ENCODE assay signal across 15 mouse cellular contexts in genomic region chr1:193329557-193329956, GRCm38 (mm10). TPM values are rescaled to one million over a fixed set of nuclear protein-coding genes. Genes with fewer than 3 reads are reported as not detected.
DNase-seq lines count a peak whose midpoint lies in the region; ATAC-seq and TF ChIP-seq lines count a peak whose summit lies in the region.
"Had no signal": no experiment of that assay in that cellular context is flagged by ENCODE, and none has a peak within 500 bp of the region (broad histone marks: within the 10 kb centered on the region; RNA-seq: fewer than 3 reads in every experiment).

No protein-coding gene starts in this region.

- no peak for TF ChIP-seq CTCF in cerebellum, adult 2 months (IDR thresholded peaks at IDR 0.05; ENCODE audit: borderline replicate concordance, insufficient read depth, low read depth, low read length)
- TF ChIP-seq CTCF in kidney, adult 2 months (conservative IDR thresholded peaks at IDR 0.05; ENCODE audit: insufficient read depth, insufficient read length, low read depth, low read length) = no peak

- H3K4me1 ChIP-seq in cerebellum, adult 2 months (ENCODE audit: control insufficient read depth, insufficient read depth, low read length) = peaks cover 40% of the 10 kb centered on the region
- H3K4me1 ChIP-seq in limb, embryonic 13.5 days = 0 out of 2 replicates have a peak, but pooled peaks cover 7% of the 10 kb centered on the region
- peaks cover 14% of the 10 kb centered on the region for H3K4me1 ChIP-seq in limb, embryonic 10.5 days
- H3K4me1 ChIP-seq in embryonic facial prominence, embryonic 12.5 days = no peaks in the 10 kb centered on the region; the same call in 1 of the 2 replicates
- H3K4me1 ChIP-seq in kidney, adult 2 months (ENCODE audit: control insufficient read depth, insufficient read depth, low read length) = peaks cover 22% of the 10 kb centered on the region

- H3K4me3 ChIP-seq in cerebellum, adult 2 months (replicated peaks; ENCODE audit: insufficient read depth, low read depth, low read length) = no peak overlapping the region
- no peak overlapping the region for H3K4me3 ChIP-seq in limb, embryonic 13.5 days
- no peak overlapping the region for H3K4me3 ChIP-seq in limb, embryonic 10.5 days
- H3K4me3 ChIP-seq in embryonic facial prominence, embryonic 12.5 days = no peak overlapping the region
- no peak overlapping the region for H3K4me3 ChIP-seq in kidney, adult 2 months (ENCODE audit: insufficient read depth, low read depth, low read length)
- H3K4me3 ChIP-seq: heart, embryonic 15.5 days; intestine, embryonic 15.5 days; midbrain, embryonic 13.5 days had no signal

- no peak for TF ChIP-seq POLR2A in cerebellum, adult 2 months (IDR thresholded peaks at IDR 0.05; ENCODE audit: borderline replicate concordance, insufficient read depth, low read length)
- TF ChIP-seq POLR2A in kidney, adult 2 months (IDR thresholded peaks at IDR 0.05; ENCODE audit: low read depth, low read length) = no peak

- no peak overlapping the region for H3K4me2 ChIP-seq in limb, embryonic 13.5 days (replicated peaks)
- no peak overlapping the region for H3K4me2 ChIP-seq in embryonic facial prominence, embryonic 12.5 days (replicated peaks)
- H3K4me2 ChIP-seq: heart, embryonic 15.5 days; hindbrain, embryonic 14.5 days; intestine, embryonic 15.5 days; midbrain, embryonic 13.5 days had no signal

- no peak for DNase-seq in cerebellum, adult 2 months
- no peak for DNase-seq in cerebellum, adult 18-20 months
- no peak for DNase-seq in limb, embryonic 10.5 days (ENCODE audit: low spot score)
- no peak for DNase-seq in kidney, adult 2 months
- DNase-seq in left cerebral cortex, adult 18-20 months (ENCODE audit: low spot score in 2 of 2) = no peak

- no peaks in the 10 kb centered on the region for H3K27me3 ChIP-seq in cerebellum, adult 2 months (ENCODE audit: control insufficient read depth, insufficient read depth, low read length)
- H3K27me3 ChIP-seq in limb, embryonic 13.5 days = no peaks in the 10 kb centered on the region
- no peaks in the 10 kb centered on the region for H3K27me3 ChIP-seq in limb, embryonic 10.5 days (ENCODE audit: low read depth, poor library complexity, severe bottlenecking)
- H3K27me3 ChIP-seq in embryonic facial prominence, embryonic 12.5 days = 0 out of 2 replicates have a peak, but pooled peaks cover 5% of the 10 kb centered on the region
- no peaks in the 10 kb centered on the region for H3K27me3 ChIP-seq in kidney, adult 2 months (replicated peaks; ENCODE audit: control insufficient read depth, insufficient read depth, low read length)
- H3K27me3 ChIP-seq: heart, embryonic 15.5 days; intestine, embryonic 15.5 days had no signal

- 0 out of 2 replicates have a peak overlapping the region, but pooled peaks have one; percentile 19 for H3K9ac ChIP-seq in limb, embryonic 13.5 days
- no peak overlapping the region for H3K9ac ChIP-seq in embryonic facial prominence, embryonic 12.5 days
- H3K9ac ChIP-seq: heart, embryonic 15.5 days; hindbrain, embryonic 14.5 days; intestine, embryonic 15.5 days had no signal

- no peaks in the 10 kb centered on the region for H3K36me3 ChIP-seq in limb, embryonic 13.5 days
- no peaks in the 10 kb centered on the region for H3K36me3 ChIP-seq in limb, embryonic 10.5 days
- H3K36me3 ChIP-seq in embryonic facial prominence, embryonic 12.5 days = no peaks in the 10 kb centered on the region
- H3K36me3 ChIP-seq in kidney, adult 2 months (ENCODE audit: control insufficient read depth, insufficient read depth, low read length) = no peaks in the 10 kb centered on the region
- H3K36me3 ChIP-seq: heart, embryonic 15.5 days; intestine, embryonic 15.5 days; midbrain, embryonic 13.5 days had no signal

- H3K27ac ChIP-seq in cerebellum, adult 2 months (ENCODE audit: insufficient read depth, low read length) = peak overlapping the region; percentile 69
- H3K27ac ChIP-seq in limb, embryonic 13.5 days = no peak overlapping the region
- H3K27ac ChIP-seq in limb, embryonic 10.5 days = no peak overlapping the region
- no peak overlapping the region for H3K27ac ChIP-seq in embryonic facial prominence, embryonic 12.5 days
- no peak overlapping the region for H3K27ac ChIP-seq in kidney, adult 2 months (ENCODE audit: insufficient read depth, low read depth, low read length)
- H3K27ac ChIP-seq: hindbrain, embryonic 14.5 days; intestine, embryonic 15.5 days; macrophage; midbrain, embryonic 13.5 days had no signal

- 46% methylated on average over 9 of the region's 9 CpGs for WGBS in cerebellum, adult 2 months
- 81% methylated on average over 9 of the region's 9 CpGs for WGBS in limb, embryonic 13.5 days
- 88% methylated on average over 9 of the region's 9 CpGs for WGBS in limb, embryonic 10.5 days
- WGBS in embryonic facial prominence, embryonic 12.5 days = 78% methylated on average over 9 of the region's 9 CpGs
- 65% methylated on average over 9 of the region's 9 CpGs for WGBS in kidney, adult 2 months

- H3K9me3 ChIP-seq in limb, embryonic 13.5 days = no peaks in the 10 kb centered on the region
- H3K9me3 ChIP-seq in limb, embryonic 10.5 days (replicated peaks) = no peaks in the 10 kb centered on the region
- no peaks in the 10 kb centered on the region for H3K9me3 ChIP-seq in embryonic facial prominence, embryonic 12.5 days
- H3K9me3 ChIP-seq: heart, embryonic 15.5 days; intestine, embryonic 15.5 days; midbrain, embryonic 13.5 days had no signal

- ATAC-seq in limb, embryonic 13.5 days (ENCODE audit: low FRiP score, low read depth) = no peak
- ATAC-seq in embryonic facial prominence, embryonic 12.5 days (ENCODE audit: insufficient number of reproducible peaks, insufficient read depth, low FRiP score, low TSS enrichment) = 0 out of 2 replicates have a peak, but pooled peaks have one; percentile 1
- ATAC-seq in monocyte, adult 5-6 weeks (replicated peaks; ENCODE audit: insufficient number of reproducible peaks, low FRiP score, low TSS enrichment, poor library complexity, severe bottlenecking) = peak; percentile 37; the same call in 1 of the 2 replicates

RNA-seq across cellular contexts. Expression of gene Camk1g, which starts 40.5 kb away (rescaled TPM):
- polyA plus RNA-seq in cerebellum, adult 2 months (2012; rRNA removed) = 23.4 and 26.4 TPM in 2 replicates
- polyA plus RNA-seq in limb, embryonic 13.5 days (2015; fragmentation: Nextera tagmentation; extraction: Ambion mirVana) = 15.5 and 16.0 TPM in 2 replicates
- 8.2 and 13.2 TPM in 2 replicates for polyA plus RNA-seq in limb, embryonic 10.5 days (2016; fragmentation: Nextera tagmentation; extraction: Ambion mirVana)
- polyA plus RNA-seq in embryonic facial prominence, embryonic 12.5 days (2016; fragmentation: Nextera tagmentation; extraction: Ambion mirVana) = 24.4 and 26.3 TPM in 2 replicates
- total RNA-seq in monocyte, adult 5-6 weeks (2017) = not detected in 3 replicates
- polyA plus RNA-seq in kidney, adult 2 months (2012; rRNA removed) = 8.2 and 9.0 TPM in 2 replicates
- total RNA-seq in left cerebral cortex, adult 18-20 months (2021) = 10 to 100 TPM; 38.1 to 38.2 TPM
- total RNA-seq: ES-E14; liver, adult 2 months had no signal
- polyA plus RNA-seq: liver, adult 2 months; macrophage had no signal

RNA-seq across cellular contexts. Expression of gene G0s2, which starts 56.5 kb away (rescaled TPM):
- polyA plus RNA-seq in cerebellum, adult 2 months (2012; rRNA removed) = 36.0 and 37.1 TPM in 2 replicates
- polyA plus RNA-seq in limb, embryonic 13.5 days (2015; fragmentation: Nextera tagmentation; extraction: Ambion mirVana) = 18.7 and 19.3 TPM in 2 replicates
- 4.6 and 6.3 TPM in 2 replicates for polyA plus RNA-seq in limb, embryonic 10.5 days (2016; fragmentation: Nextera tagmentation; extraction: Ambion mirVana)
- 14.0 and 17.1 TPM in 2 replicates for polyA plus RNA-seq in embryonic facial prominence, embryonic 12.5 days (2016; fragmentation: Nextera tagmentation; extraction: Ambion mirVana)
- total RNA-seq in monocyte, adult 5-6 weeks (2017) = 41.0 to 151 TPM (median 72.9 TPM) in 3 replicates
- 175 and 201 TPM in 2 replicates for polyA plus RNA-seq in kidney, adult 2 months (2012; rRNA removed)
- total RNA-seq in left cerebral cortex, adult 18-20 months (2021) = 1 to 10 TPM; 7.3 to 8.0 TPM
